Mouse (Mus musculus): ENCODE measurements at regions not wholly inside any gene's neighbourhood (a gene's known extent, or its start where the extent isn't known, plus 50 kb on each side); places are given as distances from the start of the nearest gene placed in this dataset.

- no peak for DNase-seq
Measured at GRCm38 (mm10) chr2:12825902-12826301, 97.9 kb upstream of the Pter start.

GRCm38 (mm10) chr2:12833579-12833978, 90.3 kb upstream of the Pter start:
- no peak for DNase-seq

DNA sequence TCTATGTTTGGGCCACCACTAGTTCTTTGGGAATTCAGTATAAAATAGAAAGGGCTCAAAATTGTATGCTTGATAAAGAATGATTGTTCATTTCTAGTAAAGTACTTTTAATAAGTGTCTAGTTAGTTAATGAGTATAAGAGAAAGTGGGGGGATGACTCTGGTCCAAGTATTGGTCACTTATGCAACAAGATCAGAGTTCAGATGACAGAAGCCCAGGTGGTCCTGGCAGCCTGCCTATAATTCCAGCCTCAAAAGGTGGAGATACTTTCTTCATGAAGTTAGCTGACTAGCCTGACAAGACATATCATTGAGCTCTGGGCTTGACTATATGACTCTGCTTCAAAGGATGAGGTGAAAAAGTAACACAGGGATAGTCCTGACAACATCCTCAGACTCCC, 57.3 kb upstream of the Pter start:
- peak in 1 of 2 experiments; percentile 3 for DNase-seq

DNA sequence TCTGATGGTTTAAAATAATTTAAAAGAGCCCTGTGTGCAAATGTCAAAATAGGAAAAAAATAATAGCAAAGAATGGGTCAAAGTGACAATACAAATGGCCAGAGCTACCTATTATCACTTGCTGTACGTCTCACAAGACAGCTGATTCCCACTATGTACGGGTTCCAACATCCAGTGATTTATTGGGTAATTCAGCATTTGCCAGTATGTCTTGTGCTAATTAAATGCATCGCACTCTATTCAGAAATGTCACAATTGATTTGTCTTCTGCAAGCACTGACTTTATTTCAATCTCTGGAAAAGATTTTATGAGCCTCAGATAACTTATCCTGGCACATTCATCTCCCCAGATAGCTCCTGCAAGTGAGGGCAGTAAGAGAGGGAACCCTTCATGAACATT, 55.1 kb upstream of the Pter start:
- no peak for DNase-seq
